Mouse (Mus musculus) hindbrain, embryonic 16.5 days (tissue): ENCODE measurements around the gene Slc13a4. TPM values are rescaled to one million over a fixed set of nuclear protein-coding genes. Genes with fewer than 3 reads are reported as not detected.

Experiments used
- ATAC-seq: fragments of 200-750 bp; cut with Nextera tagmentation; 2 replicates; pipeline ENCODE4 v1.8.0; 2017; ENCODE audit warnings: moderate TSS enrichment, moderate library complexity
- H3K27ac ChIP-seq: fragments of 300-500 bp; sonication (generic); 2 replicates; pipeline ENCODE4 v1.5.1; 2014; ENCODE audit warnings: low read depth, mild to moderate bottlenecking, control low read depth, low read length, moderate library complexity
- H3K27me3 ChIP-seq: fragments of 300-500 bp; sonication (generic); replicated peaks from 2 replicates; pipeline ENCODE4 v1.6.1; 2014; ENCODE audit warnings: low read length; ENCODE audit not compliant: control insufficient read depth, insufficient read depth
- H3K36me3 ChIP-seq: fragments of 300-500 bp; sonication (generic); 2 replicates; pipeline ENCODE4 v1.6.1; 2014; ENCODE audit warnings: mild to moderate bottlenecking, low read length, moderate library complexity, mixed read lengths; ENCODE audit not compliant: control insufficient read depth, insufficient read depth
- H3K4me1 ChIP-seq: fragments of 300-500 bp; sonication (generic); 2 replicates; pipeline ENCODE4 v1.6.1; 2014; ENCODE audit warnings: low read depth, low read length; ENCODE audit not compliant: control insufficient read depth, insufficient read depth
- H3K4me2 ChIP-seq: fragments of 300-500 bp; sonication (generic); 2 replicates; pipeline ENCODE4 v1.6.1; 2014; ENCODE audit warnings: mild to moderate bottlenecking, low read length, control low read depth, moderate library complexity
- H3K4me3 ChIP-seq: fragments of 300-500 bp; sonication (generic); 2 replicates; pipeline ENCODE4 v1.5.1; 2014; ENCODE audit warnings: mild to moderate bottlenecking, low read length, control low read depth, moderate library complexity
- H3K9ac ChIP-seq: fragments of 300-500 bp; sonication (generic); 2 replicates; pipeline ENCODE4 v1.6.1; 2014; ENCODE audit warnings: low read depth, mild to moderate bottlenecking, control low read depth, low read length, moderate library complexity
- H3K9me3 ChIP-seq: fragments of 300-500 bp; sonication (generic); 2 replicates; pipeline ENCODE4 v1.6.1; 2014; ENCODE audit warnings: mild to moderate bottlenecking, low read length, moderate library complexity; ENCODE audit not compliant: control insufficient read depth
- WGBS: fragments of 180-500 bp; shearing (Covaris S2); extraction: QIAGEN DNeasy Blood & Tissue Kit; methylation state at CpG from one replicate; pipeline ENCODE4 v1.1.7; 2014; 5-methylcytosine and 5-hydroxymethylcytosine counted together
- polyA plus RNA-seq: library from polyadenylated mRNA; unstranded; fragments of >200 nt; fragmentation: Nextera tagmentation; extraction: Ambion mirVana; gene quantifications from 2 replicates; pipeline ENCODE4 v1.2.1, GENCODE M21; 2015

Gene Slc13a4
- polyA plus RNA-seq, 1 experiment from 2014 or later, result 11.2 TPM

GRCm38 (mm10) chr6:35337836-35338235 is 29.9 kb upstream of the Slc13a4 start:
- no peaks in the 10 kb centered on the region for H3K36me3 ChIP-seq

GRCm38 (mm10) chr6:35335452-35335851 is 27.5 kb upstream of the Slc13a4 start:
- 78% methylated on average over 5 of the region's 5 CpGs for WGBS
- Histone ChIP-seq H3K4me2 (no peak overlapping the region), H3K27me3 (no peaks in the 10 kb centered on the region), H3K27ac (no peak overlapping the region), H3K9ac (no peak overlapping the region), H3K36me3 (no peaks in the 10 kb centered on the region), H3K9me3 (no peaks in the 10 kb centered on the region), H3K4me1 (no peaks in the 10 kb centered on the region), H3K4me3 (no peak overlapping the region)
- ATAC-seq, result no peak

More at GRCm38 (mm10) chr6:35337836-35338235, 29.9 kb upstream of the Slc13a4 start:
- H3K4me2 ChIP-seq, result no peak overlapping the region
- no peak overlapping the region for H3K27ac ChIP-seq
- H3K27me3 ChIP-seq, result no peaks in the 10 kb centered on the region
- H3K4me3 ChIP-seq, result no peak overlapping the region
- no peaks in the 10 kb centered on the region for H3K4me1 ChIP-seq
- H3K9ac ChIP-seq, result no peak overlapping the region
- H3K9me3 ChIP-seq, result no peaks in the 10 kb centered on the region
- no peak for ATAC-seq
- whole genome bisulfite sequencing, result 84% methylated on average over 8 of the region's 8 CpGs

- 77% methylated on average over 4 of the region's 4 CpGs for WGBS
- ATAC-seq, result no peak
- Histone ChIP-seq H3K4me3 (no peak overlapping the region), H3K4me1 (no peaks in the 10 kb centered on the region), H3K9ac (no peak overlapping the region), H3K27ac (no peak overlapping the region), H3K9me3 (no peaks in the 10 kb centered on the region), H3K36me3 (no peaks in the 10 kb centered on the region), H3K27me3 (no peaks in the 10 kb centered on the region), H3K4me2 (no peak overlapping the region)
Observed at GRCm38 (mm10) chr6:35334278-35334677, 26.3 kb upstream of the Slc13a4 start.

DNA sequence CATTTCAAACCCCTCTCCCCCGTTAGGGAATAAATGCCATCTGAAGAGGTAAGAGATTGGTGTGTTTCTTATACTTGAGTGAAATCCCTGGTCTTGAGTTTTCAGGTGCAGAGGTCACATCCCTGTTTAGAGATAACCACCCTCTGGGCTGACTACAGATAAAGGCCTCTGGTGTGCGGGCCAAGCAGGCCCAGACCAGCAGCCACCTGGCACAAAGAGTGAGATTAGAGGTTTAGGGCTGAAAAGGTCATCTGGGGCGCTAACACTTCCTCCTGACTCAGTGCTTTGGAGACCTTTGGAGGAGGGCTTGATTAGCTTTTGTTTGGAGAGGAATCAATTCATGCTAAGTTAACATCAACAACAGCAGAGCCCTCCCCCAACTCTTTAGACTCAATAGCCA is 25.7 kb upstream of the Slc13a4 start:
- WGBS, result 34% methylated on average over 3 of the region's 3 CpGs
- H3K36me3 ChIP-seq, result no peaks in the 10 kb centered on the region
- ATAC-seq, result no peak
- no peak overlapping the region for H3K4me2 ChIP-seq
- H3K27me3 ChIP-seq, result no peaks in the 10 kb centered on the region
- no peaks in the 10 kb centered on the region for H3K4me1 ChIP-seq
- H3K4me3 ChIP-seq, result no peak overlapping the region
- H3K27ac ChIP-seq, result no peak overlapping the region
- H3K9me3 ChIP-seq, result no peaks in the 10 kb centered on the region
- H3K9ac ChIP-seq, result no peak overlapping the region

DNA sequence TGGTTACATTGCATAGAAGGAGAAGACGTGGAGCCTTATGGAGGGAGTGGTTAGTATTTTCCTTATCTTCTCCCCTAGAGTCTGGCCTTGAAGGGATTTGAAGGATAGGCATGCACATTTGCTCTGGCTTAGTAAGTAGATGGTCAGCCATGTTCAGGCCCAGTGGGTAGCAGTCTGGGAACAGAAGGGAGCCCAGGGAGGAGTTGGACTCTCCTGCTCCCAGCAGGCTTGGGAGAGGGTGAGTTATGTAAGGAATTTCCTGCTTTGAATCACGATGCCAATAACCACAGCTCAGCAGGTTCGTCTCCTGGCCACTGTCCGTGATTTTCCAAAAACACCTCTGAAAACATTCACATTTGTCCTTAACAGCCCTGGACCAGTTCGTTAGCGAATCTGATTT is 22.9 kb upstream of the Slc13a4 start:
- no peak overlapping the region for H3K27ac ChIP-seq
- H3K9me3 ChIP-seq, result no peaks in the 10 kb centered on the region
- no peaks in the 10 kb centered on the region for H3K27me3 ChIP-seq
- WGBS, result 64% methylated on average over 6 of the region's 6 CpGs
- H3K36me3 ChIP-seq, result no peaks in the 10 kb centered on the region
- no peak overlapping the region for H3K4me2 ChIP-seq
- no peak for ATAC-seq
- H3K4me3 ChIP-seq, result no peak overlapping the region
- H3K9ac ChIP-seq, result no peak overlapping the region
- no peaks in the 10 kb centered on the region for H3K4me1 ChIP-seq

- no peak overlapping the region for H3K4me2 ChIP-seq
- no peak for ATAC-seq
- no peak overlapping the region for H3K4me3 ChIP-seq
- WGBS, result 96% methylated on average over 12 of the region's 12 CpGs
- no peaks in the 10 kb centered on the region for H3K4me1 ChIP-seq
- no peaks in the 10 kb centered on the region for H3K9me3 ChIP-seq
- H3K27me3 ChIP-seq, result no peaks in the 10 kb centered on the region
- no peak overlapping the region for H3K27ac ChIP-seq
- no peak overlapping the region for H3K9ac ChIP-seq
- no peaks in the 10 kb centered on the region for H3K36me3 ChIP-seq
Observed at GRCm38 (mm10) chr6:35329956-35330355, 22.0 kb upstream of the Slc13a4 start.

- 74% methylated on average over 9 of the region's 9 CpGs for WGBS
- ATAC-seq, result no peak
- Histone ChIP-seq H3K36me3 (no peaks in the 10 kb centered on the region), H3K9me3 (no peaks in the 10 kb centered on the region), H3K4me3 (no peak within 1 kb of the TSS), H3K27ac (no peak within 1 kb of the TSS), H3K9ac (no peak within 1 kb of the TSS), H3K4me2 (no peak within 1 kb of the TSS), H3K4me1 (no peaks in the 10 kb centered on the region), H3K27me3 (no peaks in the 10 kb centered on the region)
Observed at GRCm38 (mm10) chr6:35326111-35326515, 18.2 kb upstream of the Slc13a4 start, which contains the start of gene Fam180a. Gene Fam180a (minus strand): TSS chr6:35326141.

- no peak overlapping the region for H3K9ac ChIP-seq
- no peak overlapping the region for H3K4me2 ChIP-seq
- ATAC-seq, result no peak
Observed at GRCm38 (mm10) chr6:35324306-35324705, 16.4 kb upstream of the Slc13a4 start.

DNA sequence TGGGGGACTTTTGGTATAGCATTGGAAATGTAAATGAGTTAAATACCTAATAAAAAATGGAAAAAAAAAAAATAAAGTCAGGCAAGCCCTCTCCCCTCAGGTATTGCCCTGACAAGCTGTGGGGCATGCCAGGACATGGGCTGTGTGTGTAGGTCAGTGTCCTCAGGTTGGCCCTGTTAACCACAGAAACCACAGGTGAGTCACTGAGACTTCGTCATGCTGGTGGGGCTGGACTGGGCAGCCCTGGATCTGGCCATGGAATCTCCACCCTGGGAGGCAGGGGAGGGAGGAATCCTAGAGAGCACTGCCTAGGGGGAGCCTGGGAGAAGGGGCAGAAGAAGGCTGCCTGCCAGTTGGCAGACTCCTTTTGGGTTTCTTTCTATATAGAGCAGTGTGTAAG is 15.1 kb upstream of the Slc13a4 start:
- Histone ChIP-seq H3K27me3 (no peaks in the 10 kb centered on the region), H3K9ac (no peak overlapping the region), H3K27ac (no peak overlapping the region), H3K4me2 (no peak overlapping the region), H3K36me3 (no peaks in the 10 kb centered on the region), H3K4me3 (no peak overlapping the region), H3K4me1 (no peaks in the 10 kb centered on the region), H3K9me3 (no peaks in the 10 kb centered on the region)
- ATAC-seq, result no peak
- 88% methylated on average over 1 of the region's 1 CpGs for WGBS

More at GRCm38 (mm10) chr6:35324306-35324705, 16.4 kb upstream of the Slc13a4 start:
- Histone ChIP-seq H3K4me3 (no peak overlapping the region), H3K4me1 (no peaks in the 10 kb centered on the region), H3K9me3 (no peaks in the 10 kb centered on the region), H3K36me3 (no peaks in the 10 kb centered on the region), H3K27me3 (no peaks in the 10 kb centered on the region), H3K27ac (no peak overlapping the region)
- WGBS, result 76% methylated on average over 9 of the region's 9 CpGs

GRCm38 (mm10) chr6:35321105-35321504 is 13.2 kb upstream of the Slc13a4 start:
- H3K27ac ChIP-seq, result no peak overlapping the region
- no peaks in the 10 kb centered on the region for H3K9me3 ChIP-seq
- WGBS, result 77% methylated on average over 4 of the region's 4 CpGs
- H3K27me3 ChIP-seq, result no peaks in the 10 kb centered on the region
- no peak for ATAC-seq
- no peak overlapping the region for H3K4me3 ChIP-seq
- H3K4me2 ChIP-seq, result no peak overlapping the region
- no peak overlapping the region for H3K9ac ChIP-seq
- no peaks in the 10 kb centered on the region for H3K36me3 ChIP-seq
- no peaks in the 10 kb centered on the region for H3K4me1 ChIP-seq
